Mouse (Mus musculus): ENCODE measurements at regions not wholly inside any gene's neighbourhood (a gene's known extent, or its start where the extent isn't known, plus 50 kb on each side); places are given as distances from the start of the nearest gene placed in this dataset.

DNA sequence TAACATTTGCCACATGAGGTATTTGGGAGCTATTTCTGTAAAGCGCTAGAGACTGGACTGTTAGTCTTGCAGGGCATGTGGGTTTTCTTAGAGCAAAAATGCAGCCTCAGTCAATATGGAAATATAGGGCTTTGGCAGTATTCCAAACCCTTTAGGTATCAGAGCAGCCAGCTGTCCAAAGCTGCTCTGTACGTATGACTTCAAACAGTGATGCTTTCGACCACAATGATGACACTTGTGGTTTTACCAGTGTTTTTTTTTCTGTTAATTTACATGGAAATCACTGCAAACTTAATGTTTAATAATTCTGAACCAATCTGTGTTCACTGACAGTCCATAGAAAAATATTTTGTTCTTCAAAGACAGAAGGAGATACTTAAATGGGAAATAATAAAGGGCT, 743.0 kb downstream of the Brinp3 start:
- DNase-seq (ENCODE audit: low read depth, low spot score), result no peak

DNA sequence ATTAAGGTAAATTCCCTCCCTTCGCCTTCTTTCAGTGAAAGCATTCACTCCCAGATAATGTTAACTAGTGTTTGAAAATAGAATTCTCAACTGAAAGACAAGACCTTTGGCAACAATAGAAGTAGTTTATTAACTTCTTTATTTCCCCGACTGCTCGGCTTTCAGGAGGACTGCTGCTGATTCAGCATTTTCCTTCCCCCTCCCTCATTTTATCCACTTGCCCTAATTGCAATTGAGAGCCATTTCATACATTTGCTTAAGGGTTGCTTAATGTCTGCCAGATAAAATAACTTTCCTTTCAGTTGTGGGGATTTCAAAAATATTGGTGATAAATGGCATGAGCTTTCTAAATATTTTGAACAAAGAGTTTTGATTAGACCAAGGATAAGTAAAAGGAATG, 744.5 kb downstream of the Brinp3 start:
- DNase-seq (ENCODE audit: low read depth, low spot score), result no peak

DNA sequence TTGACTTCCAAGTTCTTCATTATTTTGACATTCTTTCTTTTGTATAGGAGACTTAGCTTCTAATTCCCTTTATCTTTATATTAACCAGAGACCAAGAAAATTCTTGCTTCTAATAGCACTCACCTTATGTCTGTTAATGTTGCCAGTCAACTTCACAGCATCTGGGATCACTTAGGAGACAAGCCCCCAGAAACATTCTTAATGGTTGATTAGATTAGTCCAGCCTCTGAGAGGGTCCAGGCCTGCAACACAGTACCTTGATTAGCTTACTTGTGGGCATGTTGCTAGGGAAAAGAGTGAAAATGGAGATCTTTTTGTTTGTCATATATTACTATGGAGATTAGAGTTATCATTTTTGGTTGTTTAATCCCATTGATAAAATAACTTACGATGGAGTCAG, 778.8 kb downstream of the Brinp3 start:
- DNase-seq (ENCODE audit: low read depth, low spot score), result no peak

DNA sequence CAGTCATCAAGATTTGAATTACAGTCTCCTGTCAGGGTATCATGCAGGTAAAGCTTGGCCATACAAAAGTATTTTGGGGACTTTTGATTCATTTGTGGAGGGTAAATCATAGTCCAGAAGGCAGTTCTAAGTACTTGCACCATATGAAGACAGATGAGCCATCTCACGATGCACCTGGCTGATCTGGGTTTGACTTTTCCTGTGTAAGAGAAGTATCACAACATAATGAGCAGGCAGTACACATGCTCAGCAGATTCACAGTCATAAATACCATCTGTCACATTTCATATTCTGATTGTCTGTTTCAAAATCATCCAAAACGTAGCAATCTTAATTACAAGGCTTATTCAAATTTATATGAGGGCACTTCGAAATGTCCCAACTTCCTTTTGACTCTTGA, 796.6 kb downstream of the Brinp3 start:
- no peak for DNase-seq (ENCODE audit: low read depth, low spot score)

DNA sequence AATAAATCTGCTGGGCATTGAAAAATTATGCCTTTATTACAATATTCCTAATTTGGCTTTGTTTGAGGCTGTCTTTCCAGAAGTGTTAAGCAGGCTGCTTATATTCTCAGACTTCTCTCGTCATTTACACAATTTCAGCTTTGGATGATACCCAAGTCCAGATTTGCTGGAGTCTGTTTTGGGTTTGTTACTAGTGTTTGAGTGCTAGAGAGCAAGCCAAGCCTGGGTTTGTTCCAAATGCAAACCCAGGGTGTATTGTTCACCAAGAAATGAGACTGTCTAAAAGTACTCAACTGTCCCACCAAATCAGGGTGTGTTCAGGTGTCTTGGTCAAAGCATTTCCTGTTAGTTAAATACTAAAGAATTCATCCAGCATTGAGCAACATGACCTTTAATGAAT, 814.7 kb downstream of the Brinp3 start:
- no peak for DNase-seq (ENCODE audit: low read depth, low spot score)

DNA sequence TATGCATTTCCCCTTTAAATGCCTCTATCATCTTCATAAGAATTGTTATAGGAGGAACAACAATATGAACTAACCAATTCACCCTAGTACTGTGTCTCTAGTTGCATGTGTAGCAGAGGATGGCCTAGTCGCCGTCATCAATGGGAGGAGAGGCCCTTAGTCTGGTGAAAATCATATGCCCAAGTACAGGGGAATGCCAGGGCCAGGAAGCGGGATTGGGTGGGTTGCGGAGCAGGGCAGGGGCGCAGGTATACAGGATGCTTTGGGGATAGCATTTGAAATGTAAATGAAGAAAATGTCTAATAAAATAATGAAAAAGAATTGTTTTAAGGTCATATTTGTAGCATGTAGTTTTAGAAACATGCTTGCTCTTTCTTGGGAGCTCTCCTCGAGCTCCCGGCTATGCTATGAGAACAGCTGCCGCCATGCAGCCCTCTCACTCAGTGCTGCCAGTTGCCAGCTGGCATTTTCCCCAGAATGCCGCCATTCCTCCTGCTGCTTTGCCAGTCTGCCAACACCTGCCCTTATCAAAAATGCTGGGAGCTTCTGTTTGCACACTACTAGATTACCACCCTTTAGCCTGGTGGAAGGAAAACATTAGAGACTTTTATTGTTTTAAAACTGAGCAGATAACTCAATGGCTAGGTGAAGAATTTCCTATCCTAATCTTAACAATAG, 848.9 kb downstream of the Brinp3 start:
- DNase-seq (ENCODE audit: low read depth, low spot score), result no peak

DNA sequence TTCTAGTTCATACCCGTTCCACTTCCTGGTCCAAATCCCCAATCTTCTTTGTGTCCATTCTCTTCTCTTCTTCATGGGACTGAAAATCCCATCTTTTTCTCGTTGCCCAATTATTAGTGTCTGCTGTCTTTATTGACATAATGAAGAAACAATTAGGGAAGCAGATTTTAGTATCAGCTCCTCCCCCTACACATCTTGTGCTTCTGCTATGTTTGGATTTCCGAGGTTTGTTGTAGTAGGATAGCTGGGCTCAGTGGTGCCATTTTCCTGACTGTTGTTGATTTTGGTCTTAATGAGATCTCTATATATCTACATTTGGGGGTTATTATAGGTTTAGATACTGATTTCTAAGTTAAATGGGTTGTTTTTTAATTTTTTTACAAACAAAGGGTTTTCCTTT, 849.5 kb downstream of the Brinp3 start:
- no peak for DNase-seq (ENCODE audit: low read depth, low spot score)

Data from mesoderm, embryonic 11.5 days (tissue).